Mouse (Mus musculus) left cerebral cortex, postnatal 10 days (tissue): Measurements from ENCODE around the gene Slc29a3. TPM values are rescaled to one million over a fixed set of nuclear protein-coding genes. Genes with fewer than 3 reads are reported as not detected.

Experiments
- DNase-seq, 2 experiments: peaks; one replicate each; pipeline ENCODE4 v3.0.0; 2021 to 2022; ENCODE audit warnings: low spot score in 2 of 2, mixed read lengths in 1 of 2; ENCODE audit errors: extremely low spot score in 1 of 2
- intact Hi-C: fragments of 180-260 bp; cut with DNase I; formaldehyde crosslinking; loops from one replicate; pipeline ENCODE4 v1.15.1; 2025
- total RNA-seq, 2 experiments: library from RNA; stranded (reverse); gene quantifications; 2 replicates each; pipeline ENCODE4 v1.2.3; 2021

The Slc29a3 gene
- 10 to 100 TPM; 16.5 to 16.9 TPM for total RNA-seq

DNA sequence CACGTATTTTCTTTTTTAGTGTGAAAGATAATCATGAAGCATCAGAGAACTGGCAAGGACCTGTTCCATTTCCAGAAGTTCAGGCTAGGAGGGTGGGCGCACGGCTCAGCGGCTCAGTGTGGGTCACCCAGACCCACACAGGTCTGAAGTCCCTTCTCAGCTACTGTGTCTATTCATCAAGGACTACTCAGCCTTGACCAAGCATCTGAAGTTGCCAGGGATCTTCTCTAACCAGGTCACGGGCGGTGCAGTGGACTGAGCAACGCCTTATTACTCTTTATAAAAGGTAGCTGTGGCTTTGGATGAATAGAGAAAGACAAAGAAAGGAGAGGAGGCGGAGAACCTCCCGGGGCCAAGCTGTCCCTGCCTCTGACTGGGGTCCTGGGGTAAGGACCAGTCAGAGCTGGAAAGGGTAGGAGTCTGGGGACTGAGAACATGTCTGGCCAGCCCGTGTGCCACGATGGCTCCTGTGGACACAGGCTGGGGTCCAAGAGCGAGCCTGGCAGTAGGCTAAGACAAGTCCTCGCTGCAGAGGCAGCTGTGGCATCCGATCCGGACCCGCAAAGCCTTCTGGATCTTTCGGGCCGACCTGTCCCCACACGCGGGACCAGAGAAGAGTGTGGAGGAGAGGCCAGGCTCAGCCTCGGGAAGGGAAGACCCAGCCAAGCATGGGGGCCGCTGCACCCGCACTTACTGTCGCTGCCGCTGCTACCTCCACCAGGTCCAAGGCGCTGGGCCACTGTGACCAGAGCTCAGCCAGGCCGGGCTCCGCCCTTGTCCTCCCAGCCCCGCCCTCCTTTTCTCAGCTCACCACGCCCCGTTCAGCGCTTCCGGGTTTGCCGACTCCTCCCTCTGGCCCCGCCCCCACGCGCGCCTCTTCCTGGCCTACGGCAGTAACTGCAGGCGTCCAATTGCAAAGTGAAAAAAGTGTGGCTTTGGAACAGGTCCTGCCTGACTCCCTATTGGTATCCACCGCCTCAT, at the start of gene Slc29a3:
Gene Slc29a3, minus strand, starts transcription at position 755 of the 981 bp plus-strand sequence.
- intact Hi-C loops, result loop anchor here (5.0 to 10.0 kb wide), 2 partner anchors 65 to 608 kb away; no protein-coding TSS in a partner anchor
- DNase-seq, result peak; percentile 89 to 98

DNA sequence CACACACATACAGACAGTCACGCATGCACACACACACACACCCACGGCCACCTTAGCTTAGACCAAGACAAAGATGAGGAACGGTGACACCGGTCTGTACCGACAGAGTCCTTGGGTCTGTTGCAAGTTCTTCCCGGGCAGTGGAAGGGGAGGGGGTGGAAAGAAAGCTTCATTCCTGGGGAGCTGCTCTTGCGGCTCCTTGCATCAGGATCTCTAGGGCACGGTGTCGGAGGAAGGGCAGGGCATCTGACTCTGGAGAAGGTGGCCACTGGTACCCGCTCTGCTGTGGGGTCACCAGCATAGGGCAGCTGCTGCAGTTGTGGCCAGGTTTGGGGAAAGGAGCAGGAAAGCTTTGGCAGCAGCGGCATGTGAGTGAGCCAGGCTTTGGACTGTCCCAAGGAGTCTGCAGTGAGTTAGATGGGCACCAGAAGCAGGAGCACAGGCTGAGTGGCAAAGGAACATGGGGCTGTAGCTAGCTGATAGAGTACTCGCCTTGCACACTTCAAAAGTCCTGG, 49.4 kb upstream of the Slc29a3 start:
- intact Hi-C loops, result no loop called here
- no peak for DNase-seq

DNA sequence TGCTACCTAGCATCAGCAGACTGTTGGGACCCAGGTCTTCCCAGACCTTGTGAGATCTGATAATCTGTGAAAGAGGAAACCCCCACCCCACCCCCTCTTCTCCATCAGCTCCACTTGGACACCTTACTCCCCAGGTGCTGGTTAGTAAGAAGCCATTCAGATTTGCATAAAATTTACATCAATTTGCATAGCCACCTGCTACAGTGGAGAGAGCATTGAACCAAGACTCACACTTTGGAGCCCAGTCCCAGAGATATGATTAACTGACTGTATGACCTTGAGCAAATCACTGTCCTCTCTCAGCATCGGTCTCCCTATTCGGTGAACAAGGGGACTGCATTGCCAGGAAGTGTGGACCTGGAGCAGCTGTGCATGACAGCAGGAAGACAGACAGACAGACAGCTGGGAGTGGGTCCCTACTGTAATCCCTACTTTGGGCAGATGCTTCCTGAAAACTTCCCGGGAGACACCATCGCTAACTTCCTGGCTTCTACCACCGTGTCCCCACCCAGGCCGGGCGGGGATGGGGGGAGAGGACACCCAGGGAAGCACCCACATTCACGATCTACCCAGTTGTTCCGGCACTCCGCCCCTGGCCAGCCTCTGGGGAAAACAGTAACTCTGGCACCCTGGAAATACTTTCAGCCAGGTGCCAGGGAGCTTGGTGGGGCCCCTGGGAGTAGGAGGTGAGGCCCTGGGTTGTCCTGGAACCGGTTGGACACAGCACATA, 48.7 kb upstream of the Slc29a3 start:
- intact Hi-C loops, result no loop called here
- no peak for DNase-seq

DNA sequence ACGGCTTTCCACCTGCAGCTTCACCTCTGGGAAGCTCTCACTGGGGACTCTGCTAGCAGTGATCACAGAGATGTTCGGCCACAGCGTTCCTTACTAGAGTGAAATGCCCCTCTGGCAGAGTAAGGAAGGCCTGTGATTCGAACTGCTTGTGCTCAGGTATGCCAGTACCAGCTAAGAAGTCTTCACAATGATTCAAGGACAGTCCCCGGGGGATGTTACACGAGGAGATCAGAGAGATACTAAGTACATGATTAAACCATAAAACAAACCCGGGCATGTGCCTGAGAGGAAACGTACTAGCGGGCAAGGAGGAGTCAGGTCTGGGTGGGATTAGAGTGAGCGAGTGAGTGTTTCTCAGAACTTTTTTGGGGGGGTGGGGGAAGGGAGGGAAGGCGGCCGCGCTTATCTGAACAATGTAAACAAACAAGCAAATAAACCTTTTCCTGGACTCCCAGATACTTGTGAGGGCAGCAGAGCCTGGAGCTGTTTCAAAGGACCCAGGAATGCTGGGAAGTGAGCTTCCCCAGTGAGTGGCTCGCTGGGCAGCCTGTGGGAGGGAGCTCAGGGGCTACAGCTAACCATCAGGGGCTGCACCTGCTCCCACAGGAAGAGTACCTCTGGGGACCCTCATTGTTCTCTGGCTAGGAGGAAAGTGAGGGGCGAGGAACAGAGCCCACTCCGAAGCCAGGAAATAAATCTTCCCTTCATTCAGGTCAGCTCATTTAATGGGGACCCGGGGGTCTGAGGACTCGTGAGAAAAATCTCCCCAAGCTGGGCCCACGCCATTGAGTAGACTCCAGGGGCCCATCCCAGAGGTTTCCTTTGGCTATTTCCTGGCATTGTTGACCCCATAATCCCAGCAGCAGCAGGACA, 47.9 kb upstream of the Slc29a3 start:
- DNase-seq, result no peak
- intact Hi-C loops, result no loop called here

DNA sequence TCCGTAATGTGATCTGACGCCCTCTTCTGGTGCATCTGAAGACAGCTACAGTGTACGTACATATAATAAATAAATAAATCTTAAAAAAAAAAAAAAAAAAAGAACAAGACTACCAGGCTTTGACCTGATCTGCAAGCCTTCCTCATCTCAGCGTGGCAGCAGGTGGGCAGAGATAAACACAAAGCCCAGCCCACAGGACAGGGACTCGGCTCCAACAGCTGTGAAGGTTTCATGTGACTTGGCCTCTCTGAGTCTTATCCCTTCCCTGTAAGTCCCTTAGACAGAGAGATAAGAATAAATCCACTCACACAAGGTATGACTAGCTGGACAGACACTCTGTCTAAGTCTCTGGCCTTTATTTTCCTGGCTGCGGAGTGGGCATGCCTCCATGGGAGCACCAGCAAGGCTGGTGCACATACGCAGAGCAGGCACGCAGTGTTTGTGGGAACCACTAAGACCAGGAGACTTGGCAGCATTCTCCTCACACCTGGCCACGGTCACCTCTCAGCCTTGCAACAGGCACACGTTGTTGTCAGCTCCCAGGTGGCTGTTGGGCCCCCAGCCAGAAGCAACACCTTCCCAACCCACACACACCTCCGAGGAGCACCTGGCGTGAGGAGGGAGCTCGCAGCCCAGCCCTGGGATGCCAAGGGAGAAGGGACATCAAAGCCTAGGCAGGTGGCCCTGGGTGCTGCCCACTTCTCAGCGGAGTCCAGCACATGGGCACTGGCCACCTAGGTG, 45.3 kb upstream of the Slc29a3 start:
- intact Hi-C loops, result no loop called here

DNA sequence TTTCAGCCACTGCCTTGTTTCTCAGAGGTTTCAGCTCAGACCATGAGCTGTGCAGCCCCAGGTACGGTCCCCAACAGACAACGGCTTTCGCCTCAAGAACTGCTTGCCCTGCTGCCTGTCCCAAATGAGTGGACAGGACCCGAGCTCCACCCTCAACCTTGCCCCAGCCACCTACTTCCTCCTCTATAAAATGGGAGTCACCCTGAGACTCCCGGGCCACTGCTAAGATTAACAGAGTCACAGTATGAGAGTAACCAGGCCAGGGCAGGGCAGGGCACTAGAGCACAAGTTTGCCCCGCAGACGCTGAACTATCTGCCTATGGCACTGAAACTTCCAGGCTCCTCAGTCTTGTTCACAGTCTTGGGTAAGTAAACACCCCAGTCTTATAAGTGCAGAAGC, 43.9 kb upstream of the Slc29a3 start:
- intact Hi-C loops, result no loop called here
- no peak for DNase-seq

More for the DNA sequence above, 45.3 kb upstream of the Slc29a3 start:
- DNase-seq, result no peak

DNA sequence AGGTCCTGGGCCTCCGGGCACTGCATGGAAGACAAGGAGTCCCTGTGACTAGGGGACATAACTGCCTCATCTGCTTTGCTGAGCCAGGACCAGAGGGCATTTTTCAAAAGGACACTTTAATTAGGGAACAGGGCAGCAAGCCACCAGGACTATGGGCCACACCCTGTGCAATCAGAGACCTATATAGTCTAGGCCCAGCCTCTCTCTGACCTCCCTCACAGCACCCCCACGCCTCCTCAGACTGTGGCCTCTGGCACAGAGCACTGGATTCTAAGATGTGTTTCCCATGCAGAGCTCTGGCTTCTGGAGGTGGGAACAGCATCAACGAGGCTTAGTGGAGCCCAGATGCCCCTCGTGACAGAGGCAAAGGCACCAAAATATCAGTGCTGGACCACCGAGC, 43.4 kb upstream of the Slc29a3 start:
- intact Hi-C loops, result no loop called here
- DNase-seq, result no peak

DNA sequence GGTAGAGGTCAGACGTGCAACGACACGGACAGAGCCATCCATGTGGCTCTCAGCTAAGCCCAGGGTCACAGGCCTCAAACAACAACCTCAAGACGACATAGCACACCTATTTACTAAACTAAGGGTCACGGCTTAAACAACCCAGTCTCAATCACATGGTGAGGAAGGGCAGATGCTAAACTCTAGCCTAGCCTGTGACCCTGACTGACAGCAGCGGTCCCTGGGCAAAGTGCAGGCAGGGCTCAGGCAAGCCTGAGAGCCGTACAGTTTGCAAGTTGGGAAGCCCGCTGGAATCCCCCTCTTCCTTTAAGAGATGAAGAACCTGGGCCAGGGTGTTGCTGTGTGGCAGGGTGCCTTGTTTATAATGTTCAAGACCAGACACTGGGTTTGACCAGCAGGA, 42.2 kb upstream of the Slc29a3 start:
- no peak for DNase-seq
- intact Hi-C loops, result no loop called here

DNA sequence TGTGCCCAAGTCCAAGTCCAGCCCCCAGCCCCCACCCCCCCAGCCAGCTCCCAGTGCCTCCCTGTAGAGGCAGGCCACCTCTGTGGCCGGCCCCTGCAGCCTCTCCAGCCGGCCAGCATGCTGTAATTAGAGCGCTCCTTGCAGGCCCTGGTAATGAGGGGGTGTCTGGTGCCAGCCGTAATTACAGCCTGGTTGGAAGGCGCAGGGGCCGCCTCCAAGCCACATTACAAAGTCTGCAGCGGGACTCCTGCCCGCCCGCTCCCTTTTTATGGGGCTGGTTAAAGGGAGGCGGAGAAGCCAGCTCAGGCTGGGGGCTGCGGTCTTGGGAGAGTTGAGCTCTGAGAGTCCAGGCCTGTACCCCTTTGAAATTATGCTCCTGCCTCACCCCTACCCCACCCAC, 41.8 kb upstream of the Slc29a3 start:
- DNase-seq, result peak in 1 of 2 experiments; percentile 23
- intact Hi-C loops, result no loop called here

DNA sequence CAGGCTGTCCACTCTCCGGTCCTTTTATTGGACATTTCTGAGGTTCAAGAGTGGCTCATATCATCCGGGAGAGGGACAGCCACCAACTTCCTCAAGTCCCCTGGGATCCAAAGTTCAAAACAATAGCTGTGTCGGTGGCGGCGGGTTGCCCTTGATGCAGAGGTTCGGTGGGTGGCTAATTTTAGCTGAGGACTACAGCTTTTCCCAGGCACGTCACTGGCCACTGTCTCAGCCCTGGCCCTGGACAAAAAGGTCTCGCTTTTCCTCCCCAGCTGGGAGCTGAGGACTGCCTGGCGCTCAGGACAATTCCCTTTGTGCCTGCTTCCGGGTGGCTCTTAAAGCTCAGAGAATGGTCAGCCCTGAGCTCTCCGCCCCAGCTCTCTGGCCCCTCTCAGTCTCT, 40.2 kb upstream of the Slc29a3 start:
- intact Hi-C loops, result no loop called here
- peak in 1 of 2 experiments; percentile 83 for DNase-seq

DNA sequence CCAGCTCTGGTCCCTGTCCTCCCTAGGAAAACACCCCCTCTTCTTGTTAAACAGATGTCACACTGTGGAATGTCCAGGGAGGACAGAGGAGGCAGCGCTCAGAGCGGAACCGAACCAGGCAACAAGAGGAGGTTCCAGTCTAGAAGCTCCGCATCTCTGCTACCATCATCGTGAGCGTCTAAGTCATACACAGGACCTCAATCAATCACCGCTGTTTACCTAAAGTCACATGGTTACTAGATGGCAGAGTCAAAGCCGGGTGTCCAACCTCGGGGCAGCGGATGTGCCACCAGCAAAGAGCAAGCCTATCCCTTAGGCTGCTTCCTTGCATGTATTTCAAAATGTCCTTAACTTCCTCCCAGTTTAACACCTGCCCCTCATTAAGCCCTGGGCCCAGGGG, 39.8 kb upstream of the Slc29a3 start:
- no peak for DNase-seq
- intact Hi-C loops, result no loop called here

DNA sequence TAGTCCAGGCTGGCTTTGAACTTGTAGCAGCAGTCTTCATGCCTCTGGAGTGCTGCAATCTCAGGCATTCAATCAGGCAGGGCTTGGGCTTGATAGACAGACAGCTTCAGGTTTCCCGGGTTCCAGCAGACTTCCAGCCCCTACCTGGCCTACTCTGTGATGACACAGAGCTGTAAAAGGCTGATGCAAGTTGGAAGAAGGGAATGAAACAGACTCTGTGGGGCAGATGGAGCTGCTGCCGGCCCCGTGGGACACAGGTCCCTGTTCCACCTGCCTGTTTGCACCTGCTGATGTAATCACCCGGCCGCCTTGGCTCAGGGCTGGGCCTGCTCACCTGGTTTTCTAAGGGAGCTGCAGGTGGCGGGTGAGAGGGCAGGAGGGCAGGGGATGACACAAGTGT, 38.3 kb upstream of the Slc29a3 start:
- DNase-seq, result no peak
- intact Hi-C loops, result no loop called here

DNA sequence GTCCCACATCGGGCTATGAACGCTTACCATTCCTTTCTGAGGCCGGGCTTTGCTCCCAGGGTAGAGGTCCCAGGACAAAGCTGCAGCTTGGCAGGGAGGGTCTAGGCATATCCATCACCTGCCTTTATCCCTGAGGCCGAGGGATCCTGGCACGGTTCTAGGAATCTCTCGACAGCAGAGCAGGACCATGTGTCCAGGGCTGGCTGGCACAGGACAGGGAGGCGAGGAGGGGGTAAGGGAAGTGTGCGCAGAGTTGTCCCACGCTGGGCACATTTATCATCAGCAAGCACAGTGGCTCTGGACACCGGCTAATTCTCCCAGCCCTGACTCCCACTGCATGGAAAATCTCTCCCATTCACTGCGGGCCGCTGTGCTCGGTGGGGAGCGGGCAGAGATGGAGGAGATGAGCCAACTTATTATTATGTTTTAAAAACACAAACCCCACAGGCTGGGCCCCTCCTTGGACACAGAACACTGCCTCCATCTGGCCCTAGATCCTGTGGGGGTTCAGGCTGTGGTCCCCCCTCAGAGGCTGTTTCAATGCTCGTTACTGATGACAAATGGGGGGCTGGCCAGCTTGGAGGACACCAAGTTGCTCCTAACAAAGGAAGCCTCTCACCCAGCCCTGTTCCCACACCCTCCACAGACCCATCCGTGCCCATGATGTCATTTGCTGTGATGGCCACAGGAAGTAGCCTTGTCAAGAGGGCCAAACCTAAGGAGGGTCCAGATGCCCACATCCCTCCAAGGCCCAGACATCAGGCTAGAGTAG, 34.9 kb upstream of the Slc29a3 start:
- DNase-seq, result no peak

DNA sequence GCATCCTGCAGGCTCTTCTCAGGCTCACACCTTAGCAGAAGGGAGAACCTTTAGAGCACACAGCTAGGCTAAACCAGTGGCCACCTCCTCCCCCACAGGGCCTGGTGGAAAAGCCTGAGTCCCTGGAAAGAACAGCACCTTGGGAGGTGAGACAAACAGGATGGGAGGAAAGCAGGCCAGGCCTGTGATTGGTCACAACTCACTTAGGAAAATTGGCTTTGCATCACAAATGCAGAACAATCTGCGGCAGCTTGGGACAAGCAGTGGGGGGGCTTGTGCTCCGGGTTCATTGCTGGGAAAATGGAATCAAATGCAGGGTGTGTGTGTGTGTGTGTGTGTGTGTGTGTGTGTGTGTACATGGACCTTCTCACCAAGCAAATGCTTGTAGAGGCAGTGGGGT, 31.0 kb upstream of the Slc29a3 start:
- intact Hi-C loops, result no loop called here
- no peak for DNase-seq

More for the DNA sequence above, 34.9 kb upstream of the Slc29a3 start:
- intact Hi-C loops, result no loop called here

DNA sequence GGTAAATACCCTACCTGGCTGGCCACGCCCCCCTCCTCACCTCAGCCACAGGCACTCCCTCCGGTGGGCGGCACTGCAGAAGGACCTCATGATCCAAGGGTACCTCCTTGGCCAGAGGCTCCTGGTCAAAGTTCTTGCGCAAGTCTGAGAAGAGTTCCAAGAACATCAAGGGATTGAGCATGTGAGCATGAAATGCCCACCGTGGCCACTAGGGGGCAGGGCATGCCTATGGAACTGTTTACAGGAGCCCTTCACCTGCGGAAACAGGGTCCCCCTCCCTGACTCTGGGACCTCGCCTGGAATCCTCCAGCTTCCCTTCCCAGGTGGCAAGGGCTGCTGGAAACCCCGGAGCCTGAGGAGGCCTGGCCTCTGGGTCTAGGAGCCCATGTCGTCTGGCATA, 27.0 kb upstream of the Slc29a3 start:
- DNase-seq, result peak; percentile 30 to 69
- intact Hi-C loops, result loop anchor here (2.0 to 5.0 kb wide), 3 partner anchors 48 to 288 kb away; no protein-coding TSS in a partner anchor

DNA sequence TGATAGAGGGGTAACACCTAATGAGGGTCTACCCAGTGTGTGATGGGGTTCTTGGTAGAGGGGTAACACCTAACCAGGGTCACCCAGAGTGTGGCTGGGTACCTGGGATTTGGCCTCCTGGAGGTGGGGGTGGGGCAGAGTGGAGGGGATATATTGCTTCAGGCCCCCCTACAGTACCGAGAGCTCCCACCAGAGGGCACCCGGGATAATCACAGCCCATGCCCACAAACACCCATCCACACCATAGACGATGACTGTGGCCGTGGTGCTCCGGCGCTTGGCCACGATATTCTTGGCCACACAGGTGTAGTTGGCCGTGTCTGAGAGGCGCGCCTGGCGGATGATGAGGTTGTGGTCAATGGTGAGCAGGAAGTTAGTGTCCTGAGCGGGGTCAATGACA, 25.9 kb upstream of the Slc29a3 start:
- DNase-seq, result peak; percentile 5 to 60

DNA sequence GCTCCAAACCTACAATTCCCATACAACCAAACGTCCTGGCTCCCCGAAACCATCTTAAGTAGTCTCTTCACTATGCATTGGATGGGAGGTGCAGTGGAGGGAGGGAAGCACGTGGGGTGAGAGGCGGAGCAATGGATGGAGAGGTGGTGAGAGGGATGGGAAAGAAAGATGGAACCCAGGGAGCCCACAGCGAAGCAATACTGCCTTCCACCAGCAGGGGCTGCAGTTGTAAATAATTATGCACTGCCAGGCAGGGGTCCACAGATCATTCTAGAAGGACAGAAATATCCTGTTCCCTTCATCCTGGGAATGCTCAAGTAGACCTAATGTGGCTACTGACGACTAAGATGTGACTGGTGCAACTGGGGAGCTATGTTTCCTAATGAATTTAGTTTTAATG, 22.9 kb upstream of the Slc29a3 start:
- intact Hi-C loops, result loop anchor here (5.0 kb wide), 2 partner anchors 52 to 292 kb away; no protein-coding TSS in a partner anchor
- no peak for DNase-seq

More for the DNA sequence above, 25.9 kb upstream of the Slc29a3 start:
- intact Hi-C loops, result loop anchor here (2.0 to 5.0 kb wide), 3 partner anchors 49 to 289 kb away; no protein-coding TSS in a partner anchor
